Mouse (Mus musculus) ES-E14 (cell line): ENCODE measurements around the gene Snx12.

Experiments
- CHD2 ChIP-seq: IDR thresholded peaks from 2 replicates; pipeline ENCODE4 v1.6.1; 2014; ENCODE audit warnings: mild to moderate bottlenecking, low read depth, low read length, inconsistent platforms
- HCFC1 ChIP-seq: IDR thresholded peaks from 2 replicates; pipeline ENCODE4 v1.6.1; 2012; ENCODE audit warnings: low read length, inconsistent platforms, borderline replicate concordance; ENCODE audit not compliant: insufficient read depth
- MAFK ChIP-seq: IDR thresholded peaks from 2 replicates; pipeline ENCODE4 v1.6.1; 2014; ENCODE audit warnings: mild to moderate bottlenecking, low read depth, low read length, inconsistent platforms; ENCODE audit not compliant: insufficient read depth
- ZNF384 ChIP-seq: IDR thresholded peaks from 2 replicates; pipeline ENCODE4 v1.6.1; 2012; ENCODE audit warnings: low read depth, low read length, inconsistent platforms

GRCm38 (mm10) chrX:101189285-101189684, 33.1 kb downstream of the Snx12 start:
- no peak for TF ChIP-seq MAFK
- TF ChIP-seq HCFC1, result no peak
- no peak for TF ChIP-seq CHD2
- TF ChIP-seq ZNF384, result no peak
